Mouse (Mus musculus) layer of hippocampus, adult 9-11 months (tissue): ENCODE measurements at regions not wholly inside any gene's neighbourhood (a gene's known extent, or its start where the extent isn't known, plus 50 kb on each side); places are given as distances from the start of the nearest gene placed in this dataset.

ENCODE experiments used
- DNase-seq: peaks from one replicate; pipeline ENCODE4 v3.0.0; 2022

- no peak for DNase-seq
These were observed 448.2 kb downstream of the Tdrd3 start for GRCm38 (mm10) chr14:87864388-87865215.

- no peak for DNase-seq
These were observed 449.1 kb downstream of the Tdrd3 start for GRCm38 (mm10) chr14:87865216-87866202.

- DNase-seq, result peak; percentile 52
These were observed 485.3 kb downstream of the Tdrd3 start for GRCm38 (mm10) chr14:87901784-87902183.

- DNase-seq, result peak; percentile 46
These were observed 486.0 kb downstream of the Tdrd3 start for GRCm38 (mm10) chr14:87902416-87902815.
